Mouse (Mus musculus) intestine, embryonic 14.5 days (tissue): ENCODE measurements around the gene Rabgap1l. TPM values are rescaled to one million over a fixed set of nuclear protein-coding genes. Genes with fewer than 3 reads are reported as not detected.
A peak's percentile ranks its signal among the peaks of the same experiment; 100 is the strongest.

Experiments
- ATAC-seq: fragments of 200-750 bp; cut with Nextera tagmentation; replicated peaks from 2 replicates; pipeline ENCODE4 v1.8.0; 2017; ENCODE audit warnings: low read depth, moderate number of reproducible peaks, moderate TSS enrichment, moderate library complexity; ENCODE audit not compliant: low FRiP score, low TSS enrichment
- DNase-seq: peaks from one replicate; pipeline ENCODE4 v3.0.0-alpha.2; 2018; ENCODE audit warnings: low spot score
- H3K27ac ChIP-seq: fragments of 300-500 bp; sonication (generic); 2 replicates; pipeline ENCODE4 v1.5.1; 2014; ENCODE audit warnings: low read depth, mild to moderate bottlenecking, control low read depth
- H3K27me3 ChIP-seq: fragments of 300-500 bp; sonication (generic); replicated peaks from 2 replicates; pipeline ENCODE4 v1.6.1; 2014; ENCODE audit warnings: low read length, control low read depth; ENCODE audit not compliant: control insufficient read depth, insufficient read depth
- H3K36me3 ChIP-seq: fragments of 300-500 bp; sonication (generic); 2 replicates; pipeline ENCODE4 v1.6.1; 2014; ENCODE audit warnings: low read length, control low read depth; ENCODE audit not compliant: control insufficient read depth, insufficient read depth
- H3K4me1 ChIP-seq: fragments of 300-500 bp; sonication (generic); replicated peaks from 2 replicates; pipeline ENCODE4 v1.6.1; 2014; ENCODE audit warnings: low read length, control low read depth, mixed read lengths; ENCODE audit not compliant: control insufficient read depth, insufficient read depth
- H3K4me2 ChIP-seq: fragments of 300-500 bp; sonication (generic); 2 replicates; pipeline ENCODE4 v1.6.1; 2014; ENCODE audit warnings: low read length
- H3K4me3 ChIP-seq: fragments of 300-500 bp; sonication (generic); 2 replicates; pipeline ENCODE4 v1.5.1; 2014; ENCODE audit warnings: low read depth, low read length, control low read depth, mixed read lengths
- H3K9ac ChIP-seq: fragments of 300-500 bp; sonication (generic); 2 replicates; pipeline ENCODE4 v1.6.1; 2014; ENCODE audit warnings: mild to moderate bottlenecking, low read length
- H3K9me3 ChIP-seq: fragments of 300-500 bp; sonication (generic); 2 replicates; pipeline ENCODE4 v1.6.1; 2016; ENCODE audit warnings: low read length, control low read depth; ENCODE audit not compliant: control insufficient read depth
- WGBS: fragments of 180-500 bp; shearing (Covaris S2); extraction: QIAGEN DNeasy Blood & Tissue Kit; methylation state at CpG from one replicate; pipeline ENCODE4 v1.1.7; 2014; 5-methylcytosine and 5-hydroxymethylcytosine counted together
- polyA plus RNA-seq: library from polyadenylated mRNA; unstranded; fragments of >200 nt; fragmentation: Nextera tagmentation; extraction: Ambion mirVana; gene quantifications from 2 replicates; pipeline ENCODE4 v1.2.1, GENCODE M21; 2014

The Rabgap1l gene
- 18.9 and 19.9 TPM in 2 replicates for polyA plus RNA-seq

DNA sequence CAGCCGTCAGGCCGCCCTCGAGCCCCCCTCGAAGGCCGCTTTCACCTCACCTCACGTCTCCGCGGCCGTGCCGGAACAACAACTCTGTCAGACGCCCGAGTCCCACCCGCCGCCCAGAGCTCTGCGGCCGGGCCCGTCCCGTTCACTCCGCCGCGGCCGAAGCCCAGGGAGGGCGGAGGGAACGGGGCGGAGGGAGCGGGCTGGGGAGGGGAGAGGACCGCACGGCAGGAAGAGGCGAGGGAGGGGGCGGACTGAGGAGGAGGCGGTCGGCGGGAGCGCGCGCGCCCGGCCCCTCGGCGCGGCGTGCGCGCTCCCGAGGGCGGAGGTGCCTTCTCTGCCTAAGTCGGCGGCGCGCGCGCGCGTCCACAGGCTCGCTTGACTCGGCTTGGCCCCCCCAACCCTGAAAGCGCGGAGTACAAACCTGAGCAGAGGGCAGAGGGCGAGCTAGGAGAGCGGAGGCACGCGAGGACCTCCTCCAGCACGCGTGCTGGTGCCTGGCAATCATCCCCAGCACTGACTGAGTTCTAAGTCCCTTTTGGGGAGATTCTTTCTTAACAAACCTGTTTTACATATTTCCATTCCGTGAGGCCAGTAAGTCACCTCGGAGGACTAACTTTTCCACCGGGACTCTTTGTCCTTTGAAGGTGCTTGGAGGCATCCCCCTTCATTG, at the start of gene Rabgap1l:
Rabgap1l (minus strand) TSS at position 526 of the 670 bp plus-strand sequence.
- H3K36me3 ChIP-seq, result no peaks in the 10 kb centered on the region
- H3K4me3 ChIP-seq, result peak within 1 kb of the TSS; percentile 81
- ATAC-seq (peak; percentile 97), DNase-seq (peak; percentile 88)
- peak within 1 kb of the TSS; percentile 33; the same call in 1 of the 2 replicates for H3K27ac ChIP-seq
- no peaks in the 10 kb centered on the region for H3K4me1 ChIP-seq
- H3K9me3 ChIP-seq, result no peaks in the 10 kb centered on the region
- H3K4me2 ChIP-seq, result peak within 1 kb of the TSS; percentile 98
- H3K27me3 ChIP-seq, result no peaks in the 10 kb centered on the region
- 1% methylated on average over 62 of the region's 67 CpGs for WGBS
- peak within 1 kb of the TSS; percentile 85 for H3K9ac ChIP-seq

DNA sequence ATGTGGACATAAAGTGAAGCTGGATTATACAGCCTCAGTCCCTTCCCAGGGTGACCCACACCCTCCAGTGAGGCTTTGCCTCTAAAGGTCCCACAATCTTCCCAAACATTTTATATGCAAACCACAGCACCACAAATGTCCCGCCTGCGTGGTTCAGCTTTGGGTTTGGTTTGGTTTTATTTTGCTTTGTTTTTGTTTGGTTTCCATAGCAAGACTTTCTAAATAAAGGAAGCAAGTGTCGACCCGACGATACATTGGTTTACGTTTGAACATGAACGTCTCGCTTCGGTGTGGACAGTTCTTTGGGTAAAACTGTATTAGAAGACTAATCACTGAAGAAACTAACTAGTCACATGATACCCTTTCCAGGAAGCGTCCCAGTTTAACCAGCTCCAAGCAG, 49.6 kb upstream of the Rabgap1l start:
- Histone ChIP-seq H3K4me3 (no peak overlapping the region), H3K36me3 (no peaks in the 10 kb centered on the region), H3K27ac (no peak overlapping the region), H3K4me1 (no peaks in the 10 kb centered on the region), H3K27me3 (no peaks in the 10 kb centered on the region), H3K9ac (no peak overlapping the region), H3K9me3 (no peaks in the 10 kb centered on the region), H3K4me2 (no peak overlapping the region)
- DNase-seq (no peak), ATAC-seq (no peak)
- 67% methylated on average over 10 of the region's 10 CpGs for WGBS

DNA sequence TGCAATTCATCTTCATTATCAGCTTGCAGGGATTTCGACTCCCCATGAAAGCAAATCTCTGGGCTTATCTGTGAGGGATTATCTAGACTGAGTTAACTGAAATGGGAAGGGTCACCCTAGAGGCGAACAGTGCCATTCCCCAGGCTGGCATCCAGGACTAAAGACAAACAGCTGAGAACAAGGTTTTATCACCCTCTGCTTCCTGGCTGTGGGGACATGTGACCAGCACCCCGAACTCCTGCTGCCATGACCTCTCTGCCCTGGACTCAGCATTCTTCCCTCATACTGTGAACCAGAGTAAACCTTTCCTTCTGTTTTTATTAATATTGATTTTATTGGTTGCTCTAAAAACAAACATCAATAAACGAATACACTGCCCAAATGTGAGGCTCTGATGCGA, 47.6 kb upstream of the Rabgap1l start:
- WGBS, result 56% methylated on average over 5 of the region's 5 CpGs
- Histone ChIP-seq H3K4me1 (no peaks in the 10 kb centered on the region), H3K9ac (no peak overlapping the region), H3K9me3 (no peaks in the 10 kb centered on the region), H3K27ac (no peak overlapping the region), H3K4me3 (no peak overlapping the region), H3K27me3 (no peaks in the 10 kb centered on the region), H3K4me2 (no peak overlapping the region), H3K36me3 (no peaks in the 10 kb centered on the region)
- no peak for DNase-seq
- ATAC-seq, result no peak

DNA sequence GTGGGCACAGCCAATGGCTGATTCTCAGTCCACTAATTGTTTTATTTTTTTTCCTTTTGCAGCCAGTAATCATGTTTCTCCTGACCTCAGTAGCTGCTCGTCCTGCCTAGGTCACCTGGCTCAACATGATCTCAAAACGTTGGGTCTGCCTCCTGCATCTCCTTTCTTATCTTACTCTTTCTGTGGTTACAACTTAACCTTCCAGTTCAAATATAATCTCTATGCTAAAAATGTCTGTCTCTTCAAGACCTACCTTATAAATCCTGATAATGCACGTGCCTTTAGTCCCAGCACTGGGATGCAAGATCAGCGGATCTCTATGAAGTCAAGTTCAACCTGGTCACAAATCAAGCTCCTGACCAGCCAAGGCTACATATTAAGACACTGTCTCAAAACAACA, 46.1 kb upstream of the Rabgap1l start:
- DNase-seq, result no peak
- H3K36me3 ChIP-seq, result no peaks in the 10 kb centered on the region
- no peaks in the 10 kb centered on the region for H3K27me3 ChIP-seq
- H3K9me3 ChIP-seq, result no peaks in the 10 kb centered on the region
- H3K4me2 ChIP-seq, result no peak overlapping the region
- WGBS, result 69% methylated on average over 4 of the region's 4 CpGs
- no peak overlapping the region for H3K4me3 ChIP-seq
- H3K4me1 ChIP-seq, result no peaks in the 10 kb centered on the region
- no peak overlapping the region for H3K9ac ChIP-seq
- ATAC-seq, result no peak
- no peak overlapping the region for H3K27ac ChIP-seq

DNA sequence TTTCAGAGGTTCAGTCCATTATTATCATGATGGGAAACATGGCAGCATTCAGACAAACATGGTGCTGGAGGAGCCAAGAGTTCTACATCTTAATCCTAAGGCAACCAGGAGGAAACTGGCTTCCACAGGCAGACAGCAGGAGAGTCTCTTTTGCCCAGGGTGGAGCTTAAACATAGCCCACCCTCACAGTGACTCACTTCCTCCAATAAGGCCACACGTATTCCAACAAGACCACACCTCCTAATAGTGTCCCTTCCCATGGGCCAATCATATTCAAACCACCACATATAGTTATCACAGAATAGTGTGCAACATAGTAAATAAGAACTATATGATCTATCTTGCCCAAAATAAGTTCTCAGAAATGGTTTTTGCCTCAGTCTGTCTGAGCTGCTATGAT, 41.4 kb upstream of the Rabgap1l start:
- DNase-seq (no peak), ATAC-seq (no peak)
- H3K4me3 ChIP-seq, result no peak overlapping the region
- H3K9me3 ChIP-seq, result no peaks in the 10 kb centered on the region
- H3K9ac ChIP-seq, result no peak overlapping the region
- no peak overlapping the region for H3K4me2 ChIP-seq
- no peaks in the 10 kb centered on the region for H3K27me3 ChIP-seq
- whole genome bisulfite sequencing, result 83% methylated on average over 1 of the region's 1 CpGs
- no peaks in the 10 kb centered on the region for H3K4me1 ChIP-seq
- H3K36me3 ChIP-seq, result no peaks in the 10 kb centered on the region
- no peak overlapping the region for H3K27ac ChIP-seq

DNA sequence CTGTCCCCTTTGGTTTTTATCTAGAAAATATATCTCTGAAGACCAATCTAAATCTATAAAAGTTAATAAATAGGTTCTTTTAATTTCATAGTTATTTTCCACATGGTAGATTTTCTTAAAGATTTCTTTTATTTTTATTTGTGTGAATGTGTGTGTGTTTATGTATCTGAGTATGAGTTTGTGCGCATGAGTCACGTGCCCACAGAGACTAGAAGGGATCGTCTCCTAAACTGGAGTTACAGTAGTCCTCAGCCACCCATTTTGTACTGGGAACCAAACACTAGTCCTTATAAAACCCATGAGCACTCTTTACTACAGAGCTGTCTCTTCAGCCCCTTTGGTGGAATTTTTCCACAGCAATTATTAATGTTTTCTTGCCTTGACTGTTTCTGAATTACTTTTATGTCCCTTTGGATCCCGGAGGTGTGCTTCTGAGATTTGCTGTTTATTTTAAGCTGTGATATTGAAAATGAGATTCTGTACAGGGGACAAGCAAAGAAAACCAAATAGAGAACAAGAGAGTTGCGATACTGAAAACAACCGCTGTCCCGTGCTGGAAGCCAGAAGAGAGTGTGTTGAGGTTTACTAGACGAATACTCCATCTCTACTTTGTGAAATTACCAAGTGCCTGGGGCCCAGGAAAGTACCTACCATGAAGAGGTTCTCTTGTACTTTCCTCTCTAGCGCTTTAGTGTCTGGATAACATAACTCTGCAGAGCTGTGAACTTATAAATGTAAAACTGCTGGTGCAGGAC, 39.4 kb upstream of the Rabgap1l start:
- ATAC-seq (no peak), DNase-seq (no peak)
- H3K9ac ChIP-seq, result no peak overlapping the region
- 77% methylated on average over 9 of the region's 9 CpGs for WGBS
- no peak overlapping the region for H3K27ac ChIP-seq
- no peaks in the 10 kb centered on the region for H3K4me1 ChIP-seq
- H3K27me3 ChIP-seq, result no peaks in the 10 kb centered on the region
- no peak overlapping the region for H3K4me2 ChIP-seq
- H3K9me3 ChIP-seq, result no peaks in the 10 kb centered on the region
- H3K4me3 ChIP-seq, result no peak overlapping the region
- no peaks in the 10 kb centered on the region for H3K36me3 ChIP-seq

DNA sequence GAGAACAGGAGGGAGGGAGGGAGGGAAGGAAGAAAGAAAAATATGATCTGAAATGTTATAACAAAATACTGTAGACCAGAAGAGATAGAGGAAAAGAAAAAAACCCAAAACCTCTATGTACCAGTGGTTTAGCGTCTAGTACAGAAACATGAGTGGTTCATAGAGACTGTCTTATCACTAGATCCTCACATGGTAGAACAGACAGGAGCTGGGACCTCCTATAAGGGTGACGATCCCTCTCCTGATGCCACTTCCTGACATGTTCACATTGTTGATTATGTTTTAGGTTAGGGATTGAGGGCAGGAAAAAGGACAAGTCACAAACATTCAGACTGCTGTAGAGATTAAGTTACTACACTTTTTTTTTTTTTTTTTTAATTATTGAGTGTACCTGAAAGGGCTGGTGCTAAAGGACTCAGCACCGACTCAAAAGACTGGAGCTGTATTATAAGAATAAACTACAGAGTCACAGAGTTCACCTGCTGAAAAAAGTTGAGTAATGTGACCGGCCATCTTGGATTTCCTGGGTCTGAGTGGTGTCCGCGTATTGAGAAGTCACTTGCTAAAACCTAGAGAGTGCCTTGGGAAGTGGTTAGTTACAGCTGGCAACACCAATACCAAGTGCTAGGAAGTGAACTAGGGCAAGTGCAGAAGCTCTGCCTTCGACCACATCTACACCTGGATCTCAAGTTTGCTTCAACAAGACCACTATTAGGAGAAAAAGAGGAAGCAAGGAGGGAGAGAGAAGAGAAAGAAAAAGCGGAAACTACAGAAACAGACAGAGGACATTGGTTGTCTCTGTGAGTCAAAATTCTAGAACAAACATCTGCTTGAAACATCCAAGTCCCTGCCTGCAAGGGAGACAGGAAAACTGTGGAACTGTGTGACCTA, 37.8 kb upstream of the Rabgap1l start:
- H3K27me3 ChIP-seq, result no peaks in the 10 kb centered on the region
- 93% methylated on average over 8 of the region's 8 CpGs for WGBS

DNA sequence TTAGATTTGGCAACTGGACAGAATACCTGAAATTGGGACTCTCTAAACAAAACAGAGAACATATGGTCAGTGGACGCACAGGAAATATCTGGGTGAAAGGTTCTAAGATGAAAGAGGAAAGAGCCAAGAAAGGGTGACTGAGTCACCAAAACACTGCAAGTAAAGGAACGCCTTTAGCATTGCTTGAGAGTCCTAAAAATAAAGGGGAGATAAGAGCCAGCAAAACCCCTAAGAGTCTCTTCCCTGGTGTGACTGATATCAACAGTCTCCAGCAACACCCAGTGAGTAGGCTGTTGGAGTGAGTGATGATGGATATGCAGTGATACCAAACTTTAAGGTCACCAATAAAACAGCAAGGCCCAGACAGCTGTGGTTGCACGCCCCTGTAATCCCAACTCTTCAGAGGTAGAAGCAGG, 32.4 kb upstream of the Rabgap1l start:
- no peaks in the 10 kb centered on the region for H3K9me3 ChIP-seq
- H3K27ac ChIP-seq, result no peak overlapping the region
- no peak for DNase-seq
- H3K4me1 ChIP-seq, result no peaks in the 10 kb centered on the region
- H3K27me3 ChIP-seq, result no peaks in the 10 kb centered on the region
- ATAC-seq, result no peak
- no peaks in the 10 kb centered on the region for H3K36me3 ChIP-seq
- H3K4me3 ChIP-seq, result no peak overlapping the region
- H3K4me2 ChIP-seq, result no peak overlapping the region
- H3K9ac ChIP-seq, result no peak overlapping the region
- WGBS, result 60% methylated on average over 3 of the region's 3 CpGs

More for the DNA sequence above, 37.8 kb upstream of the Rabgap1l start:
- Histone ChIP-seq H3K36me3 (no peaks in the 10 kb centered on the region), H3K9ac (no peak overlapping the region), H3K9me3 (no peaks in the 10 kb centered on the region), H3K27ac (no peak overlapping the region), H3K4me2 (no peak overlapping the region), H3K4me3 (no peak overlapping the region), H3K4me1 (no peaks in the 10 kb centered on the region)
- ATAC-seq (no peak), DNase-seq (no peak)
